Mouse (Mus musculus) lung, postnatal 4 days (tissue): ENCODE measurements around the gene Gria3.

Experiments used
- DNase-seq, 2 experiments: peaks; one replicate each; pipeline ENCODE4 v3.0.0; 2021

Gene Gria3

GRCm38 (mm10) chrX:41578797-41579196 lies 178.1 kb downstream of the Gria3 start:
- DNase-seq: no peak

GRCm38 (mm10) chrX:41587692-41588091 lies 187.0 kb downstream of the Gria3 start:
- DNase-seq: no peak

GRCm38 (mm10) chrX:41607181-41607580 lies 206.5 kb downstream of the Gria3 start:
- DNase-seq: no peak

GRCm38 (mm10) chrX:41614920-41615319 lies 214.3 kb downstream of the Gria3 start:
- peak; percentile 10 to 21 for DNase-seq

- no peak for DNase-seq
Observed at GRCm38 (mm10) chrX:41616928-41617327, 216.3 kb downstream of the Gria3 start.

GRCm38 (mm10) chrX:41618396-41618795 lies 217.7 kb downstream of the Gria3 start:
- DNase-seq: no peak

GRCm38 (mm10) chrX:41633576-41633975 lies 232.9 kb downstream of the Gria3 start:
- DNase-seq: no peak

DNA sequence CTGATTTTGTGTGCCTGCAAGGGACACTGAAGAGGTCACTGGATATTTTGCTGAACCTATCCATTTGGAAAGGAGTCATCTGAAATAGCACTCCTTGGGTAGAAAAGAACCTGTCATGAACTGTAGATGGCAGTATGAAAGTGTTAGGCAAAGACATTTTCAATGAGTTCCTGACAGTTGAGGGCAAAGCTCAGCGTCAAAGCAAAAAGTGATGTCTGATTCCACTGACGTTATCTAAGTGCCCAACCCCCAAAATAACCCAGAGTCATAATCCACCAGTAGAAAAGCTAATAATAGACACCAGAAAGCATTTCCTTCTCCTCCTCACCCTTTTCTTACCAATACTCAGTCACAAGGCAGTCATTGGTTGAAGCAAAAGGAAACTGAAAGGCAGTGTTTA lies 244.3 kb downstream of the Gria3 start:
- no peak for DNase-seq

GRCm38 (mm10) chrX:41657791-41658190 lies 257.1 kb downstream of the Gria3 start:
- DNase-seq: no peak

- DNase-seq: peak in 1 of 2 experiments; percentile 32
Observed at GRCm38 (mm10) chrX:41688869-41689268, 288.2 kb downstream of the Gria3 start.

GRCm38 (mm10) chrX:41692076-41692475 lies 291.4 kb downstream of the Gria3 start:
- DNase-seq: no peak
